Mouse (Mus musculus) intestine, postnatal 0 days (tissue): ENCODE measurements around the gene Krtap28-10. TPM values are rescaled to one million over a fixed set of nuclear protein-coding genes. Genes with fewer than 3 reads are reported as not detected.

Source experiments
- ATAC-seq: fragments of 200-750 bp; cut with Nextera tagmentation; 2 replicates; pipeline ENCODE4 v1.8.0; 2017; ENCODE audit warnings: mild to moderate bottlenecking, moderate TSS enrichment, moderate library complexity
- H3K27ac ChIP-seq: fragments of 300-500 bp; sonication (generic); 2 replicates; pipeline ENCODE4 v1.5.1; 2014; ENCODE audit warnings: mild to moderate bottlenecking, low read depth, low read length, moderate library complexity
- H3K27me3 ChIP-seq: fragments of 300-500 bp; sonication (generic); replicated peaks from 2 replicates; pipeline ENCODE4 v1.6.1; 2014; ENCODE audit warnings: low read length, mixed read lengths; ENCODE audit not compliant: control insufficient read depth, insufficient read depth
- H3K36me3 ChIP-seq: fragments of 300-500 bp; sonication (generic); 2 replicates; pipeline ENCODE4 v1.6.1; 2014; ENCODE audit warnings: mild to moderate bottlenecking, moderate library complexity; ENCODE audit not compliant: control insufficient read depth, insufficient read depth
- H3K4me1 ChIP-seq: fragments of 300-500 bp; sonication (generic); replicated peaks from 2 replicates; pipeline ENCODE4 v1.6.1; 2014; ENCODE audit warnings: antibody characterized with exemption, low read length, mixed read lengths; ENCODE audit not compliant: control insufficient read depth, insufficient read depth
- H3K4me2 ChIP-seq: fragments of 300-500 bp; sonication (generic); replicated peaks from 2 replicates; pipeline ENCODE4 v1.6.1; 2014; ENCODE audit warnings: low read depth, mild to moderate bottlenecking, moderate library complexity
- H3K4me3 ChIP-seq: fragments of 300-500 bp; sonication (generic); 2 replicates; pipeline ENCODE4 v1.5.1; 2014; ENCODE audit warnings: low read depth, low read length
- H3K9ac ChIP-seq: fragments of 300-500 bp; sonication (generic); 2 replicates; pipeline ENCODE4 v1.6.1; 2014; ENCODE audit warnings: mild to moderate bottlenecking, low read depth, low read length
- H3K9me3 ChIP-seq: fragments of 300-500 bp; sonication (generic); 2 replicates; pipeline ENCODE4 v1.6.1; 2016; ENCODE audit warnings: mixed run types; ENCODE audit not compliant: control insufficient read depth
- CTCF ChIP-seq: sonication (generic); IDR thresholded peaks from 2 replicates; pipeline ENCODE4 v1.5.1; 2016; ENCODE audit warnings: low read depth, mild to moderate bottlenecking, control low read depth, antibody characterized with exemption, moderate library complexity
- WGBS: fragments of 180-500 bp; shearing (Covaris S2); extraction: QIAGEN DNeasy Blood & Tissue Kit; methylation state at CpG from one replicate; pipeline ENCODE4 v1.1.7; 2014; 5-methylcytosine and 5-hydroxymethylcytosine counted together
- polyA plus RNA-seq: library from polyadenylated mRNA; unstranded; fragments of >200 nt; fragmentation: Nextera tagmentation; extraction: Ambion mirVana; gene quantifications from 2 replicates; pipeline ENCODE4 v1.2.1, GENCODE M21; 2015

The Krtap28-10 gene
- polyA plus RNA-seq, 1 experiment from 2014 or later, result not detected

GRCm38 (mm10) chr1:83067205-83067604 lies 24.9 kb upstream of the Krtap28-10 start:
- H3K27me3 ChIP-seq, result no peaks in the 10 kb centered on the region
- no peak for TF ChIP-seq CTCF
- no peak overlapping the region for H3K9ac ChIP-seq
- H3K4me2 ChIP-seq, result no peak overlapping the region
- no peak overlapping the region for H3K27ac ChIP-seq
- no peak overlapping the region for H3K4me3 ChIP-seq
- ATAC-seq, result no peak
- H3K4me1 ChIP-seq, result no peaks in the 10 kb centered on the region
- no peaks in the 10 kb centered on the region for H3K36me3 ChIP-seq
- no peaks in the 10 kb centered on the region for H3K9me3 ChIP-seq
- 90% methylated on average over 10 of the region's 10 CpGs for WGBS

- Histone ChIP-seq H3K9ac (no peak overlapping the region), H3K36me3 (no peaks in the 10 kb centered on the region), H3K27me3 (no peaks in the 10 kb centered on the region), H3K4me3 (no peak overlapping the region), H3K4me2 (no peak overlapping the region), H3K9me3 (no peaks in the 10 kb centered on the region), H3K4me1 (no peaks in the 10 kb centered on the region), H3K27ac (no peak overlapping the region)
- no peak for TF ChIP-seq CTCF
- 93% methylated on average over 4 of the region's 4 CpGs for WGBS
- ATAC-seq, result no peak
Measured at GRCm38 (mm10) chr1:83066577-83066976, 24.3 kb upstream of the Krtap28-10 start.

DNA sequence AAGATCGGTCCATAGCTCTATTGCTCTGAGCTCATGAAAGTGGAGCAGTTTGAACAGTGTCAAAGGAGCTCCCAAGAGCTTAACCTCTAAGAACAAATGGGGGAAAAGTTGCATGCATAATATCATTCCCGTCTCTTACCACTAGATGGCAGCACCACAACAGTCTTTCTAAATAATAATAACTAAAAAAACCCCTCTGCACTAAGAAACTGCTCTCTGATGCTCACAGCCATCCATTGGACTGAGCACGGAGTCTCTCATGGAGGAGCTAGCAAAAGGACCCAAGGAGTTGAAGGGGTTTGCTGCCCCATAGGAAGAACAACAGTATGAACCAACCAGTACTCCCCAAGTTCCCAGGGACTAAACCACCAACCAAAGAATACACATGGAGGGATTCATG lies 22.6 kb upstream of the Krtap28-10 start:
- Histone ChIP-seq H3K27me3 (no peaks in the 10 kb centered on the region), H3K4me1 (no peaks in the 10 kb centered on the region), H3K9me3 (no peaks in the 10 kb centered on the region), H3K36me3 (no peaks in the 10 kb centered on the region), H3K4me3 (no peak overlapping the region), H3K9ac (no peak overlapping the region), H3K27ac (no peak overlapping the region), H3K4me2 (no peak overlapping the region)
- no peak for ATAC-seq
- peak; percentile 76 for TF ChIP-seq CTCF
- WGBS, result 27% methylated on average over 3 of the region's 3 CpGs

- TF ChIP-seq CTCF, result no peak
- no peaks in the 10 kb centered on the region for H3K27me3 ChIP-seq
- no peak within 1 kb of the TSS for H3K4me3 ChIP-seq
- 76% methylated on average over 4 of the region's 4 CpGs for WGBS
- no peaks in the 10 kb centered on the region for H3K36me3 ChIP-seq
- H3K4me1 ChIP-seq, result no peaks in the 10 kb centered on the region
- H3K27ac ChIP-seq, result no peak within 1 kb of the TSS
- no peak within 1 kb of the TSS for H3K4me2 ChIP-seq
- no peak for ATAC-seq
- H3K9me3 ChIP-seq, result no peaks in the 10 kb centered on the region
- no peak within 1 kb of the TSS for H3K9ac ChIP-seq
Measured at GRCm38 (mm10) chr1:83060643-83061042, 18.4 kb upstream of the Krtap28-10 start, which contains the start of gene Krtap28-13. Krtap28-13 (plus strand) TSS chr1:83060930.

GRCm38 (mm10) chr1:83059278-83059677 lies 17.0 kb upstream of the Krtap28-10 start, which contains the start of gene A030005K14Rik:
A030005K14Rik (minus strand) TSS chr1:83059378.
- no peak within 1 kb of the TSS for H3K4me3 ChIP-seq
- no peak within 1 kb of the TSS for H3K4me2 ChIP-seq
- WGBS, result 85% methylated on average over 9 of the region's 9 CpGs
- H3K36me3 ChIP-seq, result no peaks in the 10 kb centered on the region
- no peak for ATAC-seq
- no peak within 1 kb of the TSS for H3K9ac ChIP-seq
- no peak for TF ChIP-seq CTCF
- no peaks in the 10 kb centered on the region for H3K27me3 ChIP-seq
- no peaks in the 10 kb centered on the region for H3K9me3 ChIP-seq
- no peak within 1 kb of the TSS for H3K27ac ChIP-seq
- H3K4me1 ChIP-seq, result no peaks in the 10 kb centered on the region

GRCm38 (mm10) chr1:83058481-83058880 lies 16.2 kb upstream of the Krtap28-10 start:
- H3K4me3 ChIP-seq, result no peak overlapping the region
- no peaks in the 10 kb centered on the region for H3K27me3 ChIP-seq
- 50% methylated on average over 1 of the region's 1 CpGs for WGBS
- peak; percentile 85 for ATAC-seq
- no peaks in the 10 kb centered on the region for H3K36me3 ChIP-seq
- no peak overlapping the region for H3K4me2 ChIP-seq
- H3K9me3 ChIP-seq, result no peaks in the 10 kb centered on the region
- no peak overlapping the region for H3K27ac ChIP-seq
- H3K9ac ChIP-seq, result no peak overlapping the region
- TF ChIP-seq CTCF, result no peak
- no peaks in the 10 kb centered on the region for H3K4me1 ChIP-seq
